Mouse (Mus musculus): Measurements from ENCODE around the gene Gm5737.

The Gm5737 gene

GRCm38 (mm10) chr7:120843037-120843621 is 31.0 kb downstream of the Gm5737 start:
- DNase-seq, result peak; percentile 87

GRCm38 (mm10) chr7:120843852-120844435 is 31.8 kb downstream of the Gm5737 start:
- DNase-seq, result no peak

GRCm38 (mm10) chr7:120844689-120845088 is 32.5 kb downstream of the Gm5737 start:
- DNase-seq, result no peak

GRCm38 (mm10) chr7:120848831-120849512 is 36.8 kb downstream of the Gm5737 start:
- DNase-seq, result no peak

GRCm38 (mm10) chr7:120850165-120850564 is 38.0 kb downstream of the Gm5737 start:
- DNase-seq, result no peak

GRCm38 (mm10) chr7:120859854-120860253 is 47.7 kb downstream of the Gm5737 start:
- no peak for DNase-seq

- DNase-seq, result no peak
Observed at GRCm38 (mm10) chr7:120860799-120861487, 48.8 kb downstream of the Gm5737 start.

- DNase-seq, result no peak
Observed at GRCm38 (mm10) chr7:120861488-120862047, 49.4 kb downstream of the Gm5737 start.

- no peak for DNase-seq
Observed at GRCm38 (mm10) chr7:120862196-120862595, 50.0 kb downstream of the Gm5737 start.

GRCm38 (mm10) chr7:120862626-120863025 is 50.5 kb downstream of the Gm5737 start:
- DNase-seq, result no peak

GRCm38 (mm10) chr7:120863476-120863875 is 51.3 kb downstream of the Gm5737 start:
- no peak for DNase-seq

GRCm38 (mm10) chr7:120865100-120865499 is 52.9 kb downstream of the Gm5737 start:
- DNase-seq, result no peak

GRCm38 (mm10) chr7:120865832-120866231 is 53.7 kb downstream of the Gm5737 start:
- no peak for DNase-seq

- DNase-seq, result no peak
Observed at GRCm38 (mm10) chr7:120866684-120867083, 54.5 kb downstream of the Gm5737 start.

- DNase-seq, result no peak
Observed at GRCm38 (mm10) chr7:120867720-120868119, 55.6 kb downstream of the Gm5737 start.

GRCm38 (mm10) chr7:120869883-120870282 is 57.7 kb downstream of the Gm5737 start:
- no peak for DNase-seq

GRCm38 (mm10) chr7:120870431-120871008 is 58.4 kb downstream of the Gm5737 start:
- DNase-seq, result no peak

- DNase-seq, result no peak
Observed at GRCm38 (mm10) chr7:120873083-120873482, 60.9 kb downstream of the Gm5737 start.

GRCm38 (mm10) chr7:120874021-120874420 is 61.9 kb downstream of the Gm5737 start:
- no peak for DNase-seq

- DNase-seq, result no peak
Observed at GRCm38 (mm10) chr7:120874764-120875539, 62.8 kb downstream of the Gm5737 start.

GRCm38 (mm10) chr7:120875540-120876388 is 63.6 kb downstream of the Gm5737 start:
- no peak for DNase-seq
